Mouse (Mus musculus) duodenum, adult 2 months (tissue): ENCODE measurements around the gene Otx2. TPM values are rescaled to one million over a fixed set of nuclear protein-coding genes. Genes with fewer than 3 reads are reported as not detected.

Experiments
- polyA plus RNA-seq: library from polyadenylated mRNA; depleted of rRNA; stranded (reverse); fragments of >200 nt; gene quantifications from 2 replicates; pipeline ENCODE4 v1.2.3, GENCODE M21; 2012; ENCODE audit warnings: low replicate concordance; rRNA removed

Otx2 gene
- not detected in 2 replicates for polyA plus RNA-seq

DNA sequence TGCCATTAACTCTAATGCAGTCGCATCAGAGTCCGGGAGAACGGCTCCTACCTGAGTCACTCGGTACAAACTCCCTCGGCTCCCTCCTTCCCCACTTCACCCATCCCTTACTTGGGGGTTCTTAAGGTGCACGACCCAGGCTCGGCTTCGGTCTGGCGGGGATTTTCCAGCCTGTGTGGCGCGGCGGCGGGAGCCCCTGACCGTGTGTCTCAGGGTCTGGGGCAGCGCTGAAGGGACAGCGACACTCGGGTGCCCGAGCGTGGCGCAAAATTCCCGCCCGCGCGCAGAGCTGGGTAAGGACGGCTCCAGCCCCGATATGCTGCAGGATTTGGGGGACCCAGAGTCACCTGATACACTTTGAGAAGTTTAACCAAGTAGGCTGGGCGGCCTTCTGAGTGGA, at the start of gene Otx2:
Gene Otx2 (minus strand): TSS at position 279 of the 400 bp plus-strand sequence.

Other genes starting within 250 kb of the Otx2 start
- 10.8 and 12.2 TPM in 2 replicates for gene Tmem260, start 227.7 kb downstream of the Otx2 start, polyA plus RNA-seq